23 mouse cellular contexts compared by ENCODE assay signal in genomic region chr15:81438345-81438744, GRCm38 (mm10). TPM values are rescaled to one million over a fixed set of nuclear protein-coding genes. Genes with fewer than 3 reads are reported as not detected.
DNase-seq lines count a peak whose midpoint lies in the region; ATAC-seq lines count a peak whose summit lies in the region.
"Had no signal": no experiment of that assay in that cellular context is flagged by ENCODE, and none has a peak within 500 bp of the region (broad histone marks: within the 10 kb centered on the region; RNA-seq: fewer than 3 reads in every experiment).

No protein-coding gene starts in this region.

- ATAC-seq in megakaryocyte progenitor cell, adult 5-6 weeks (replicated peaks; ENCODE audit: poor library complexity) = 0 out of 2 replicates have a peak, but pooled peaks have one; percentile 31
- peak; percentile 63; the same call in 1 of the 2 replicates for ATAC-seq in megakaryocyte-erythroid progenitor cell, adult 5-6 weeks (replicated peaks; ENCODE audit: low FRiP score, low TSS enrichment, poor library complexity, severe bottlenecking)
- ATAC-seq: activated CD4-positive, CD25-positive, alpha-beta regulatory T cell, adult 4 months; CD4-positive, CD25-positive, alpha-beta regulatory T cell, adult 4 months; Patski had no signal

- intact Hi-C loops in heart, postnatal 14 days (cut with DNase I) = no loop called here

- DNase-seq in heart, adult 11 months = peak; percentile 72
- no peak for DNase-seq in heart, postnatal 14 days
- no peak for DNase-seq in kidney, postnatal 36 days
- DNase-seq in urinary bladder, adult 18-20 months (ENCODE audit: low spot score in 2 of 2) = no peak
- DNase-seq: adrenal gland, adult 2 months; adrenal gland, adult 8-10 months; adrenal gland, postnatal 10 days; adrenal gland, postnatal 14 days; adrenal gland, postnatal 25 days; adrenal gland, postnatal 36 days; B cell, adult 2 months; cerebellum, adult 11 months; cerebellum, adult 11-12 months; cerebellum, adult 18-20 months had no signal

RNA-seq across cellular contexts. Expression of gene Rbx1, which starts 27.8 kb away (rescaled TPM):
- 100 to 1,000 TPM; 120 to 130 TPM for total RNA-seq in heart, postnatal 14 days (2021)
- total RNA-seq in megakaryocyte progenitor cell, adult 5-6 weeks (2015) = 166 and 175 TPM in 2 replicates
- total RNA-seq in megakaryocyte progenitor cell, adult 5-6 weeks (2017) = 189 and 199 TPM in 2 replicates
- 220 and 236 TPM in 2 replicates for total RNA-seq in megakaryocyte-erythroid progenitor cell, adult 5-6 weeks (2014; fragmentation: Nextera tagmentation)
- total RNA-seq in megakaryocyte-erythroid progenitor cell, adult 5-6 weeks (2017) = 168 and 201 TPM in 2 replicates

RNA-seq across cellular contexts. Expression of gene Dnajb7, which starts 30.2 kb away (rescaled TPM):
- not detected for total RNA-seq in heart, postnatal 14 days (2021)
- total RNA-seq in megakaryocyte progenitor cell, adult 5-6 weeks (2015) = not detected in 2 replicates
- 0.17 TPM in 1 of 2 replicates, not detected in the other for total RNA-seq in megakaryocyte progenitor cell, adult 5-6 weeks (2017)
- not detected in 2 replicates for total RNA-seq in megakaryocyte-erythroid progenitor cell, adult 5-6 weeks (2014; fragmentation: Nextera tagmentation)
- total RNA-seq in megakaryocyte-erythroid progenitor cell, adult 5-6 weeks (2017) = 0.34 TPM in 1 of 2 replicates, not detected in the other
- total RNA-seq: adrenal gland, adult 18-20 months; adrenal gland, adult 2 months; adrenal gland, postnatal 10 days; adrenal gland, postnatal 14 days; adrenal gland, postnatal 25 days; adrenal gland, postnatal 36 days; CH12.LX; ES-E14; MEL had no signal

RNA-seq across cellular contexts. Expression of gene Xpnpep3, which starts 38.4 kb away (rescaled TPM):
- 10 to 100 TPM; 12.5 to 13.4 TPM for total RNA-seq in heart, postnatal 14 days (2021)
- 7.2 and 8.5 TPM in 2 replicates for total RNA-seq in megakaryocyte progenitor cell, adult 5-6 weeks (2015)
- total RNA-seq in megakaryocyte progenitor cell, adult 5-6 weeks (2017) = 17.5 and 27.8 TPM in 2 replicates
- 14.0 and 17.8 TPM in 2 replicates for total RNA-seq in megakaryocyte-erythroid progenitor cell, adult 5-6 weeks (2014; fragmentation: Nextera tagmentation)
- total RNA-seq in megakaryocyte-erythroid progenitor cell, adult 5-6 weeks (2017) = 24.9 and 26.2 TPM in 2 replicates

RNA-seq across cellular contexts. Expression of gene St13, which starts 38.5 kb away (rescaled TPM):
- 10 to 100 TPM; 71.5 to 86.1 TPM for total RNA-seq in heart, postnatal 14 days (2021)
- total RNA-seq in megakaryocyte progenitor cell, adult 5-6 weeks (2015) = 155 and 166 TPM in 2 replicates
- total RNA-seq in megakaryocyte progenitor cell, adult 5-6 weeks (2017) = 258 and 365 TPM in 2 replicates
- 175 and 195 TPM in 2 replicates for total RNA-seq in megakaryocyte-erythroid progenitor cell, adult 5-6 weeks (2014; fragmentation: Nextera tagmentation)
- 481 and 514 TPM in 2 replicates for total RNA-seq in megakaryocyte-erythroid progenitor cell, adult 5-6 weeks (2017)
